Mouse (Mus musculus): Measurements from ENCODE around the gene Rexo1.

The Rexo1 gene

GRCm38 (mm10) chr10:80553575-80553974, 7.8 kb downstream of the Rexo1 start:
- no peak for DNase-seq

- DNase-seq = no peak
These were observed 9.0 kb downstream of the Rexo1 start for GRCm38 (mm10) chr10:80552364-80552763.

- DNase-seq = no peak
These were observed 12.1 kb downstream of the Rexo1 start for GRCm38 (mm10) chr10:80549279-80549678.

- DNase-seq = peak; percentile 84 to 91
These were observed 12.8 kb downstream of the Rexo1 start for GRCm38 (mm10) chr10:80548428-80549006.

GRCm38 (mm10) chr10:80547539-80547938, 13.8 kb downstream of the Rexo1 start:
- no peak for DNase-seq

- DNase-seq = no peak
These were observed 14.4 kb downstream of the Rexo1 start for GRCm38 (mm10) chr10:80546945-80547344.

- no peak for DNase-seq
These were observed 15.8 kb downstream of the Rexo1 start for GRCm38 (mm10) chr10:80545590-80545989.

- peak in 1 of 2 experiments; percentile 54 for DNase-seq
These were observed 17.5 kb downstream of the Rexo1 start for GRCm38 (mm10) chr10:80543873-80544272.

- no peak for DNase-seq
These were observed 21.9 kb downstream of the Rexo1 start for GRCm38 (mm10) chr10:80539493-80539892.

GRCm38 (mm10) chr10:80538710-80539394, 22.5 kb downstream of the Rexo1 start, which contains the start of gene Atp8b3:
Gene Atp8b3 (minus strand): TSS chr10:80539124.
- DNase-seq = peak; percentile 39 to 63

- DNase-seq = no peak
These were observed 23.2 kb downstream of the Rexo1 start for GRCm38 (mm10) chr10:80538180-80538579.

- DNase-seq = no peak
These were observed 25.6 kb downstream of the Rexo1 start for GRCm38 (mm10) chr10:80535711-80536110.

- DNase-seq = no peak
These were observed 26.3 kb downstream of the Rexo1 start for GRCm38 (mm10) chr10:80535071-80535470.

- no peak for DNase-seq
These were observed 27.7 kb downstream of the Rexo1 start for GRCm38 (mm10) chr10:80533704-80534103.

GRCm38 (mm10) chr10:80532783-80533182, 28.6 kb downstream of the Rexo1 start:
- DNase-seq = no peak

- DNase-seq = no peak
These were observed 35.2 kb downstream of the Rexo1 start for GRCm38 (mm10) chr10:80526172-80526571.

- no peak for DNase-seq
These were observed 38.1 kb downstream of the Rexo1 start for GRCm38 (mm10) chr10:80523299-80523698.

GRCm38 (mm10) chr10:80519287-80519686, 42.1 kb downstream of the Rexo1 start:
- no peak for DNase-seq

- no peak for DNase-seq
These were observed 47.6 kb downstream of the Rexo1 start for GRCm38 (mm10) chr10:80513739-80514138.

- no peak for DNase-seq
These were observed 51.1 kb downstream of the Rexo1 start for GRCm38 (mm10) chr10:80510273-80510660.

GRCm38 (mm10) chr10:80509412-80510272, 51.7 kb downstream of the Rexo1 start:
- DNase-seq = peak; percentile 89 to 94

- peak; percentile 76 to 86 for DNase-seq
These were observed 55.1 kb downstream of the Rexo1 start for GRCm38 (mm10) chr10:80506222-80506621.

GRCm38 (mm10) chr10:80504724-80505123, 56.6 kb downstream of the Rexo1 start:
- DNase-seq = no peak
